ENCODE assay signal across 14 mouse cellular contexts in genomic region chr4:109984496-109985423, GRCm38 (mm10). TPM values are rescaled to one million over a fixed set of nuclear protein-coding genes. Genes with fewer than 3 reads are reported as not detected.
DNase-seq lines count a peak whose midpoint lies in the region; ATAC-seq and TF ChIP-seq lines count a peak whose summit lies in the region.
"Had no signal": no experiment of that assay in that cellular context is flagged by ENCODE, and none has a peak within 500 bp of the region (broad histone marks: within the 10 kb centered on the region; RNA-seq: fewer than 3 reads in every experiment).

No protein-coding gene starts in this region.

- DNase-seq in hindbrain, embryonic 10.5 days (ENCODE audit: low spot score) = peak; percentile 49
- DNase-seq in embryonic facial prominence, embryonic 10.5 days (ENCODE audit: low spot score) = peak; percentile 59
- DNase-seq in limb, embryonic 10.5 days (ENCODE audit: low spot score) = peak; percentile 61
- no peak for DNase-seq in spleen, postnatal 36 days (ENCODE audit: low spot score in 2 of 2)
- no peak for DNase-seq in cerebellum, adult 9-11 months
- no peak for DNase-seq in adrenal gland, postnatal 4 days (ENCODE audit: low spot score in 2 of 2)
- DNase-seq: adrenal gland, postnatal 36 days; cerebellum, adult 11 months; heart, postnatal 14 days had no signal

- no peak; the same call in 1 of the 2 replicates for ATAC-seq in hindbrain, embryonic 13.5 days (ENCODE audit: low FRiP score)

- 2% methylated on average over 38 of the region's 38 CpGs for WGBS in hindbrain, embryonic 10.5 days
- WGBS in hindbrain, embryonic 13.5 days = 2% methylated on average over 38 of the region's 38 CpGs
- whole genome bisulfite sequencing in embryonic facial prominence, embryonic 10.5 days = 2% methylated on average over 38 of the region's 38 CpGs
- 1% methylated on average over 38 of the region's 38 CpGs for WGBS in limb, embryonic 10.5 days

- H3K4me2 ChIP-seq in hindbrain, embryonic 13.5 days = no peak overlapping the region

- no peak for TF ChIP-seq CTCF in E14TG2a.4 (conservative IDR thresholded peaks at IDR 0.05; ENCODE audit: low read length)

- H3K4me1 ChIP-seq in hindbrain, embryonic 10.5 days (replicated peaks) = peaks cover 27% of the 10 kb centered on the region
- peaks cover 25% of the 10 kb centered on the region for H3K4me1 ChIP-seq in hindbrain, embryonic 13.5 days (replicated peaks)
- H3K4me1 ChIP-seq in E14TG2a.4 (replicated peaks; ENCODE audit: low read depth, low read length) = peaks cover 44% of the 10 kb centered on the region
- peaks cover 38% of the 10 kb centered on the region for H3K4me1 ChIP-seq in embryonic facial prominence, embryonic 10.5 days
- H3K4me1 ChIP-seq in limb, embryonic 10.5 days = peaks cover 41% of the 10 kb centered on the region

- H3K4me3 ChIP-seq in hindbrain, embryonic 10.5 days = no peak overlapping the region
- H3K4me3 ChIP-seq in hindbrain, embryonic 13.5 days = no peak overlapping the region
- H3K4me3 ChIP-seq in E14TG2a.4 (replicated peaks; ENCODE audit: low read length) = peak overlapping the region; percentile 62
- H3K4me3 ChIP-seq in embryonic facial prominence, embryonic 10.5 days = peak overlapping the region; percentile 43; the same call in 1 of the 2 replicates
- no peak overlapping the region for H3K4me3 ChIP-seq in limb, embryonic 10.5 days
- H3K4me3 ChIP-seq: myocyte had no signal

- H3K27ac ChIP-seq in hindbrain, embryonic 10.5 days = no peak overlapping the region
- H3K27ac ChIP-seq in hindbrain, embryonic 13.5 days = no peak overlapping the region
- H3K27ac ChIP-seq in embryonic facial prominence, embryonic 10.5 days (replicated peaks) = peak overlapping the region; percentile 54; the same call in 1 of the 2 replicates
- no peak overlapping the region for H3K27ac ChIP-seq in limb, embryonic 10.5 days
- H3K27ac ChIP-seq: intestine, embryonic 15.5 days; liver, embryonic 14.5 days had no signal

- H3K27me3 ChIP-seq in hindbrain, embryonic 10.5 days (ENCODE audit: insufficient read depth, poor library complexity, severe bottlenecking) = peaks cover 100% of the 10 kb centered on the region
- peaks cover 98% of the 10 kb centered on the region for H3K27me3 ChIP-seq in hindbrain, embryonic 13.5 days
- H3K27me3 ChIP-seq in E14TG2a.4 (ENCODE audit: insufficient read depth, low read length) = peaks cover 87% of the 10 kb centered on the region
- peaks cover 100% of the 10 kb centered on the region for H3K27me3 ChIP-seq in embryonic facial prominence, embryonic 10.5 days (replicated peaks; ENCODE audit: low read depth, poor library complexity, severe bottlenecking)
- peaks cover 100% of the 10 kb centered on the region for H3K27me3 ChIP-seq in limb, embryonic 10.5 days (ENCODE audit: low read depth, poor library complexity, severe bottlenecking)

- no peak overlapping the region for H3K9ac ChIP-seq in hindbrain, embryonic 13.5 days
- H3K9ac ChIP-seq: intestine, embryonic 15.5 days; liver, embryonic 14.5 days had no signal

- no peaks in the 10 kb centered on the region for H3K36me3 ChIP-seq in hindbrain, embryonic 10.5 days
- no peaks in the 10 kb centered on the region for H3K36me3 ChIP-seq in hindbrain, embryonic 13.5 days
- no peaks in the 10 kb centered on the region for H3K36me3 ChIP-seq in E14TG2a.4 (ENCODE audit: insufficient read depth, low read length)
- no peaks in the 10 kb centered on the region for H3K36me3 ChIP-seq in embryonic facial prominence, embryonic 10.5 days (replicated peaks)
- H3K36me3 ChIP-seq in limb, embryonic 10.5 days = no peaks in the 10 kb centered on the region
- H3K36me3 ChIP-seq: intestine, embryonic 15.5 days had no signal

- no peaks in the 10 kb centered on the region for H3K9me3 ChIP-seq in hindbrain, embryonic 10.5 days
- no peaks in the 10 kb centered on the region for H3K9me3 ChIP-seq in hindbrain, embryonic 13.5 days
- no peaks in the 10 kb centered on the region for H3K9me3 ChIP-seq in E14TG2a.4 (ENCODE audit: low read length)
- no peaks in the 10 kb centered on the region for H3K9me3 ChIP-seq in embryonic facial prominence, embryonic 10.5 days
- no peaks in the 10 kb centered on the region for H3K9me3 ChIP-seq in limb, embryonic 10.5 days (replicated peaks)
- H3K9me3 ChIP-seq: intestine, embryonic 15.5 days had no signal

RNA-seq across cellular contexts. Expression of gene Dmrta2, which starts 6.9 kb away (rescaled TPM):
- polyA plus RNA-seq in hindbrain, embryonic 10.5 days (2016; fragmentation: Nextera tagmentation; extraction: Ambion mirVana) = 0.30 and 0.41 TPM in 2 replicates
- 0.06 and 0.13 TPM in 2 replicates for polyA plus RNA-seq in hindbrain, embryonic 13.5 days (2015; fragmentation: Nextera tagmentation; extraction: Ambion mirVana)
- 0.75 and 0.87 TPM in 2 replicates for polyA plus RNA-seq in embryonic facial prominence, embryonic 10.5 days (2016; fragmentation: Nextera tagmentation; extraction: Ambion mirVana)
- 0.20 TPM in 2 replicates for polyA plus RNA-seq in limb, embryonic 10.5 days (2016; fragmentation: Nextera tagmentation; extraction: Ambion mirVana)
- total RNA-seq in adrenal gland, postnatal 4 days (2021) = under 1 TPM; 0.37 to 0.62 TPM

Comparison
In these comparisons a context has a peak if more than half of its experiments do, and no peak if none do; other contexts are left out.
1. DNase-seq: peak in hindbrain, embryonic 10.5 days (single experiment), embryonic facial prominence, embryonic 10.5 days (single experiment) and limb, embryonic 10.5 days (single experiment); none in spleen, postnatal 36 days (0 of 2), cerebellum, adult 9-11 months (single experiment) and adrenal gland, postnatal 4 days (0 of 2).
2. H3K4me3 ChIP-seq: peak in E14TG2a.4 (single experiment) and embryonic facial prominence, embryonic 10.5 days (single experiment); none in hindbrain, embryonic 10.5 days (single experiment), hindbrain, embryonic 13.5 days (single experiment) and limb, embryonic 10.5 days (single experiment).